Mouse (Mus musculus): Measurements from ENCODE around the gene Lrrc4.

DNA sequence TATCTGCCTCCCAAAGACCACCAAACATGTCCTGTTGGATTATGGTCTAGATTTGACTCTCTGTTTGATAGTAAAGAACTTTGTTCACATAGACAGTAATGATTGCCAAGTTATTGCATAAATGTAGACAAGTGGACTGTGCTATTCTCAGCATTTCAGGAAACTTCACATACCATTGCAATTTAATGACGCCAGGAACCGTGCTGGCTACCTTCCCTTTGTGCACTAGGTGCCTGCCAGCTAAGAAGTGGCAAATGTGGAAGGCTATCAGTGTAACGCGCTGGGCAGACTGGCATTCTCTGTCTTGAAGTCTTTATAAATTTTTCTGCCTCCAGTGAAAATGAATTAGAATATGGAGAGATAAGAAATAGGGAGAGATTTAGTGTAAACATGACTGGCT, 151.0 kb downstream of the Lrrc4 start:
- TF ChIP-seq CTCF (conservative IDR thresholded peaks at IDR 0.05; ENCODE audit: low read length): no peak
- TF ChIP-seq NANOG (IDR thresholded peaks at IDR 0.05; ENCODE audit: borderline replicate concordance, low read length): no peak
- no peak for TF ChIP-seq POU5F1 (IDR thresholded peaks at IDR 0.05; ENCODE audit: borderline replicate concordance, low read length)
